13 mouse cellular contexts compared by ENCODE assay signal in genomic region chr8:105626086-105626485, GRCm38 (mm10). TPM values are rescaled to one million over a fixed set of nuclear protein-coding genes. Genes with fewer than 3 reads are reported as not detected.
"Had no signal": no experiment of that assay in that cellular context is flagged by ENCODE, and none has a peak within 500 bp of the region (broad histone marks: within the 10 kb centered on the region; RNA-seq: fewer than 3 reads in every experiment).

No protein-coding gene starts in this region.

- H3K9me3 ChIP-seq: midbrain, embryonic 10.5 days; midbrain, embryonic 15.5 days had no signal

- H3K4me3 ChIP-seq: midbrain, embryonic 10.5 days; midbrain, embryonic 15.5 days had no signal

- H3K9ac ChIP-seq: lung, embryonic 14.5 days; midbrain, embryonic 15.5 days had no signal

- DNase-seq: kidney, adult 11 months; kidney, adult 9 months; kidney, postnatal 36 days; lung, embryonic 14.5 days; lung, postnatal 10 days; lung, postnatal 4 days; right cerebral cortex, postnatal 25 days; thymus, adult 18-20 months had no signal

- H3K4me2 ChIP-seq: liver, embryonic 11.5 days; lung, embryonic 14.5 days; midbrain, embryonic 15.5 days had no signal

- ATAC-seq: midbrain, embryonic 15.5 days had no signal

- H3K27me3 ChIP-seq: midbrain, embryonic 15.5 days had no signal

- H3K27ac ChIP-seq: kidney, postnatal 0 days; midbrain, embryonic 10.5 days; midbrain, embryonic 15.5 days had no signal

RNA-seq across cellular contexts. Expression of gene Agrp, which starts 11.1 kb away (rescaled TPM):
- polyA plus RNA-seq: liver, embryonic 11.5 days; liver, embryonic 16.5 days had no signal
